Mouse (Mus musculus) midbrain, embryonic 13.5 days (tissue): ENCODE measurements around the gene Gm29133. TPM values are rescaled to one million over a fixed set of nuclear protein-coding genes. Genes with fewer than 3 reads are reported as not detected.

Experiments
- ATAC-seq: fragments of 200-750 bp; cut with Nextera tagmentation; 2 replicates; pipeline ENCODE4 v1.8.0; 2017; ENCODE audit warnings: mild to moderate bottlenecking, moderate TSS enrichment, moderate library complexity
- H3K27ac ChIP-seq: fragments of 300-500 bp; sonication (generic); 2 replicates; pipeline ENCODE4 v1.5.1; 2015; ENCODE audit warnings: inconsistent platforms, mild to moderate bottlenecking, moderate library complexity
- H3K27me3 ChIP-seq: fragments of 300-500 bp; sonication (generic); 2 replicates; pipeline ENCODE4 v1.6.1; 2015; ENCODE audit warnings: mild to moderate bottlenecking, inconsistent platforms
- H3K36me3 ChIP-seq: fragments of 300-500 bp; sonication (generic); 2 replicates; pipeline ENCODE4 v1.6.1; 2015; ENCODE audit warnings: mild to moderate bottlenecking, inconsistent platforms
- H3K4me1 ChIP-seq: fragments of 300-500 bp; sonication (generic); replicated peaks from 2 replicates; pipeline ENCODE4 v1.6.1; 2015; ENCODE audit warnings: inconsistent platforms
- H3K4me2 ChIP-seq: fragments of 300-500 bp; sonication (generic); replicated peaks from 2 replicates; pipeline ENCODE4 v1.6.1; 2015; ENCODE audit warnings: moderate library complexity, mild to moderate bottlenecking, inconsistent platforms
- H3K4me3 ChIP-seq: fragments of 300-500 bp; sonication (generic); replicated peaks from 2 replicates; pipeline ENCODE4 v1.5.1; 2015; ENCODE audit warnings: mild to moderate bottlenecking, inconsistent platforms
- H3K9ac ChIP-seq: fragments of 300-500 bp; sonication (generic); replicated peaks from 2 replicates; pipeline ENCODE4 v1.6.1; 2015; ENCODE audit warnings: mild to moderate bottlenecking, inconsistent platforms
- H3K9me3 ChIP-seq: fragments of 300-500 bp; sonication (generic); 2 replicates; pipeline ENCODE4 v1.6.1; 2016; ENCODE audit warnings: mild to moderate bottlenecking, inconsistent platforms
- WGBS: fragments of 180-500 bp; shearing (Covaris S2); methylation state at CpG from one replicate; pipeline ENCODE4 v1.1.7; 2015; 5-methylcytosine and 5-hydroxymethylcytosine counted together
- polyA plus RNA-seq: library from polyadenylated mRNA; unstranded; fragments of >200 nt; fragmentation: Nextera tagmentation; extraction: Ambion mirVana; gene quantifications from 2 replicates; pipeline ENCODE4 v1.2.1, GENCODE M21; 2015

The Gm29133 gene
- polyA plus RNA-seq: not detected in 2 replicates

- ATAC-seq: no peak
- Histone ChIP-seq H3K4me1 (no peaks in the 10 kb centered on the region), H3K9ac (no peak within 1 kb of the TSS), H3K27ac (no peak within 1 kb of the TSS), H3K4me2 (no peak within 1 kb of the TSS), H3K27me3 (no peaks in the 10 kb centered on the region), H3K4me3 (no peak within 1 kb of the TSS), H3K9me3 (no peaks in the 10 kb centered on the region), H3K36me3 (no peaks in the 10 kb centered on the region)
- 63% methylated on average over 5 of the region's 5 CpGs for WGBS
These were observed at the start of gene Gm29133 for GRCm38 (mm10) chr3:75747897-75748296. Gene Gm29133 (plus strand): TSS chr3:75748197.

GRCm38 (mm10) chr3:75699088-75699487 lies 48.9 kb upstream of the Gm29133 start:
- Histone ChIP-seq H3K9ac (no peak overlapping the region), H3K27ac (no peak overlapping the region), H3K4me2 (no peak overlapping the region), H3K9me3 (no peaks in the 10 kb centered on the region), H3K36me3 (no peaks in the 10 kb centered on the region), H3K27me3 (no peaks in the 10 kb centered on the region), H3K4me1 (no peaks in the 10 kb centered on the region), H3K4me3 (no peak overlapping the region)
- WGBS: 91% methylated on average over 3 of the region's 3 CpGs
- no peak for ATAC-seq

- Histone ChIP-seq H3K4me1 (no peaks in the 10 kb centered on the region), H3K9me3 (no peaks in the 10 kb centered on the region), H3K4me2 (no peak overlapping the region), H3K27ac (no peak overlapping the region), H3K4me3 (no peak overlapping the region), H3K36me3 (no peaks in the 10 kb centered on the region), H3K27me3 (no peaks in the 10 kb centered on the region), H3K9ac (no peak overlapping the region)
- ATAC-seq: no peak
- 93% methylated on average over 3 of the region's 3 CpGs for WGBS
These were observed 46.7 kb upstream of the Gm29133 start for GRCm38 (mm10) chr3:75701336-75701735.

- ATAC-seq: no peak
- H3K9ac ChIP-seq: no peak overlapping the region
- no peaks in the 10 kb centered on the region for H3K27me3 ChIP-seq
- H3K4me1 ChIP-seq: no peaks in the 10 kb centered on the region
- no peaks in the 10 kb centered on the region for H3K36me3 ChIP-seq
- no peak overlapping the region for H3K4me2 ChIP-seq
- no peaks in the 10 kb centered on the region for H3K9me3 ChIP-seq
- WGBS: 69% methylated on average over 3 of the region's 3 CpGs
- H3K27ac ChIP-seq: no peak overlapping the region
- H3K4me3 ChIP-seq: no peak overlapping the region
These were observed 41.5 kb upstream of the Gm29133 start for GRCm38 (mm10) chr3:75706536-75706935.

- Histone ChIP-seq H3K4me1 (no peaks in the 10 kb centered on the region), H3K9me3 (no peaks in the 10 kb centered on the region), H3K4me2 (no peak overlapping the region), H3K27me3 (no peaks in the 10 kb centered on the region), H3K27ac (no peak overlapping the region), H3K9ac (no peak overlapping the region), H3K4me3 (no peak overlapping the region), H3K36me3 (no peaks in the 10 kb centered on the region)
- ATAC-seq: no peak
- WGBS: 79% methylated on average over 3 of the region's 3 CpGs
These were observed 34.2 kb upstream of the Gm29133 start for GRCm38 (mm10) chr3:75713678-75714295.

GRCm38 (mm10) chr3:75720663-75721062 lies 27.3 kb upstream of the Gm29133 start:
- Histone ChIP-seq H3K4me1 (0 out of 2 replicates have a peak, but pooled peaks cover 5% of the 10 kb centered on the region), H3K4me3 (no peak overlapping the region), H3K4me2 (no peak overlapping the region), H3K27me3 (no peaks in the 10 kb centered on the region), H3K27ac (no peak overlapping the region), H3K36me3 (no peaks in the 10 kb centered on the region), H3K9ac (no peak overlapping the region), H3K9me3 (no peaks in the 10 kb centered on the region)
- ATAC-seq: no peak
- 31% methylated on average over 2 of the region's 2 CpGs for WGBS

GRCm38 (mm10) chr3:75730982-75731600 lies 16.9 kb upstream of the Gm29133 start:
- Histone ChIP-seq H3K4me3 (no peak overlapping the region), H3K27me3 (no peaks in the 10 kb centered on the region), H3K36me3 (no peaks in the 10 kb centered on the region), H3K4me2 (no peak overlapping the region), H3K4me1 (no peaks in the 10 kb centered on the region), H3K9me3 (no peaks in the 10 kb centered on the region), H3K9ac (no peak overlapping the region), H3K27ac (no peak overlapping the region)
- 79% methylated on average over 3 of the region's 3 CpGs for WGBS
- 0 out of 2 replicates have a peak, but pooled peaks have one; percentile 34 for ATAC-seq

GRCm38 (mm10) chr3:75743664-75744437 lies 4.1 kb upstream of the Gm29133 start:
- Histone ChIP-seq H3K4me2 (no peak overlapping the region), H3K36me3 (no peaks in the 10 kb centered on the region), H3K27me3 (no peaks in the 10 kb centered on the region), H3K9me3 (no peaks in the 10 kb centered on the region), H3K4me1 (no peaks in the 10 kb centered on the region), H3K4me3 (no peak overlapping the region), H3K9ac (no peak overlapping the region), H3K27ac (no peak overlapping the region)
- no peak for ATAC-seq
- 86% methylated on average over 4 of the region's 4 CpGs for WGBS

GRCm38 (mm10) chr3:75745343-75745742 lies 2.7 kb upstream of the Gm29133 start:
- no peaks in the 10 kb centered on the region for H3K27me3 ChIP-seq
- no peaks in the 10 kb centered on the region for H3K4me1 ChIP-seq
- H3K36me3 ChIP-seq: no peaks in the 10 kb centered on the region
- H3K4me2 ChIP-seq: no peak overlapping the region
- 61% methylated on average over 2 of the region's 2 CpGs for WGBS
- H3K9me3 ChIP-seq: no peaks in the 10 kb centered on the region
- ATAC-seq: no peak
- H3K9ac ChIP-seq: no peak overlapping the region
- no peak overlapping the region for H3K27ac ChIP-seq
- no peak overlapping the region for H3K4me3 ChIP-seq

- ATAC-seq: no peak
- no peaks in the 10 kb centered on the region for H3K36me3 ChIP-seq
- WGBS: 61% methylated on average over 2 of the region's 2 CpGs
These were observed 15.4 kb downstream of the Gm29133 start for GRCm38 (mm10) chr3:75763351-75763750.

GRCm38 (mm10) chr3:75774253-75774652 lies 26.3 kb downstream of the Gm29133 start:
- H3K27ac ChIP-seq: no peak overlapping the region
- WGBS: 90% methylated on average over 2 of the region's 2 CpGs
- H3K36me3 ChIP-seq: no peaks in the 10 kb centered on the region
- no peaks in the 10 kb centered on the region for H3K4me1 ChIP-seq
- no peaks in the 10 kb centered on the region for H3K9me3 ChIP-seq
- ATAC-seq: no peak
- H3K9ac ChIP-seq: no peak overlapping the region
- no peaks in the 10 kb centered on the region for H3K27me3 ChIP-seq
- no peak overlapping the region for H3K4me3 ChIP-seq
- H3K4me2 ChIP-seq: no peak overlapping the region

More at GRCm38 (mm10) chr3:75763351-75763750, 15.4 kb downstream of the Gm29133 start:
- Histone ChIP-seq H3K27me3 (no peaks in the 10 kb centered on the region), H3K4me1 (no peaks in the 10 kb centered on the region), H3K27ac (no peak overlapping the region), H3K4me2 (no peak overlapping the region), H3K9ac (no peak overlapping the region), H3K9me3 (no peaks in the 10 kb centered on the region), H3K4me3 (no peak overlapping the region)

GRCm38 (mm10) chr3:75808001-75808400 lies 60.0 kb downstream of the Gm29133 start:
- Histone ChIP-seq H3K36me3 (no peaks in the 10 kb centered on the region), H3K4me2 (no peak overlapping the region), H3K4me3 (no peak overlapping the region), H3K27ac (no peak overlapping the region), H3K27me3 (no peaks in the 10 kb centered on the region), H3K4me1 (no peaks in the 10 kb centered on the region), H3K9ac (no peak overlapping the region), H3K9me3 (no peaks in the 10 kb centered on the region)
- no peak for ATAC-seq
